7 mouse cellular contexts compared by ENCODE assay signal in the genomic region with DNA sequence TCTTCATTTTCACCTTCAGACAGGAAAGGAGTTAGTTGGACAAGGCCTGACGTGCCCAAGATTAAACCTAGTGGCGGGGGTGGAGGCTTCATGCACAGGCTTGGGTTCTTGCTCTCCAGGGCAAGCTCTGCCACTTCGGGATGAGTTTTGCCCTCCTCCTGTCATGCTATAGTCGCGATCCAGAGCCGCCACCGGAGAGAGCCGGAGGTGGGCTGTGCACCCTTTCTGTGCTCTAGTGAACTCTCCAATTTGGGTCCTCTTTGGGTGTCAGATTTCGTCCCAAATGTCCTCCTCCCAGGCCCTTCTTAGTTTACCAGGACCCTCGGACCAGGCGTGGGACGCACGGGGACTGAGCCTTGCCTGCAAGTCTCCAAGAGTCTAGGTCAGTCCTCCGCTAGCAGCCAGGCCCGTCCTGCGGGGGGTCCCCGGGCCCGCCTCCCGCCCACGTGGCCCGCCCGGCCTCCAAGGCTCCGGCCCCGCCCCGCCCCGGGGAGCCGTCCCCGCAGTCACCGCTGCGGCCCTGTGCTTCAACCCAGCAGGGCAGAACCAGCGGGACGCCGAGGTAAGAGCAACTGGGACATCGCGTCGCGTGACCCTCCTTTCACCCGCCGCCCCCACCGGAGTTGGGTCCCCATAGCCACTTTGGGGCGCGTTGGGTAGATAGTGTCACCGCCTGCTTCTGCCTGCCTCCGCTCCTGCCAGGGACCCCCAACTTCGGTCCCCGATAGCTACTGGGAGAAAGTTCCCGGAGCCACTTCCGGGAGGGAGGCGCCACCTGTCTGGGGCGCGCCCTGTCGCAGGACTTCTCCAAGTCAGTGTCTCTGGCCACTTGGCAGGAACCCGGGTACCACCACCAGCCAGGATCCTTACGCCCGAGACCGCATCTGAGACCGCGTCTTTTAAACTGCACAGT. TPM values are rescaled to one million over a fixed set of nuclear protein-coding genes. Genes with fewer than 3 reads are reported as not detected.
A peak's percentile ranks its signal among the peaks of the same experiment; 100 is the strongest.
DNase-seq lines count a peak whose midpoint lies in the region; ATAC-seq and TF ChIP-seq lines count a peak whose summit lies in the region.

A gene (plus strand): TSS at position 538 of the 913 bp plus-strand sequence.

- no peaks in the 10 kb centered on the region for H3K4me1 ChIP-seq in MEL (ENCODE audit: control insufficient read depth in 1 of 2, insufficient read depth in 2 of 2, low read length in 2 of 2)
- H3K4me1 ChIP-seq in bone marrow macrophage, adult 2 months (ENCODE audit: control insufficient read depth, insufficient read depth, low read length), result no peaks in the 10 kb centered on the region; the same call in 1 of the 2 replicates
- H3K4me1 ChIP-seq in hindbrain, embryonic 16.5 days (ENCODE audit: control insufficient read depth, insufficient read depth, low read depth, low read length), result peaks cover 10% of the 10 kb centered on the region
- H3K4me1 ChIP-seq in stomach, embryonic 15.5 days, result no peaks in the 10 kb centered on the region

- H3K79me2 ChIP-seq in MEL (ENCODE audit: control insufficient read depth, insufficient read depth, low read length, poor library complexity), result no peaks in the 10 kb centered on the region

- TF ChIP-seq RAD21 in MEL (IDR thresholded peaks at IDR 0.05; ENCODE audit: low read depth, low read length), result no peak

- no peaks in the 10 kb centered on the region for H3K36me3 ChIP-seq in MEL (ENCODE audit: control insufficient read depth in 1 of 2, insufficient read depth in 2 of 2, low read length in 2 of 2)
- no peaks in the 10 kb centered on the region for H3K36me3 ChIP-seq in hindbrain, embryonic 16.5 days (ENCODE audit: control insufficient read depth, insufficient read depth, low read length)
- H3K36me3 ChIP-seq in stomach, embryonic 15.5 days, result no peaks in the 10 kb centered on the region

- no peak for TF ChIP-seq CTCF in MEL (IDR thresholded peaks at IDR 0.05 in 2 of 3, conservative IDR thresholded peaks at IDR 0.05 in 1 of 3; ENCODE audit: control insufficient read depth in 1 of 3, insufficient read depth in 1 of 3, low read depth in 2 of 3, low read length in 3 of 3, poor library complexity in 1 of 3, severe bottlenecking in 1 of 3)
- TF ChIP-seq CTCF in bone marrow macrophage, adult 2 months (IDR thresholded peaks at IDR 0.05; ENCODE audit: low read depth, low read length), result no peak

- peak; percentile 87 for ATAC-seq in hindbrain, embryonic 16.5 days
- peak; percentile 87 for ATAC-seq in stomach, embryonic 15.5 days (ENCODE audit: insufficient read depth, low FRiP score, low read depth)

- peaks cover 0 to 2% of the 10 kb centered on the region in 2 experiments; a peak in 1 of 4 replicates for H3K27me3 ChIP-seq in MEL (ENCODE audit: control insufficient read depth in 1 of 2, insufficient read depth in 2 of 2, low read length in 2 of 2)
- H3K27me3 ChIP-seq in hindbrain, embryonic 16.5 days (replicated peaks; ENCODE audit: control insufficient read depth, insufficient read depth, low read length), result peaks cover 19% of the 10 kb centered on the region
- 0 out of 2 replicates have a peak, but pooled peaks cover 5% of the 10 kb centered on the region for H3K27me3 ChIP-seq in stomach, embryonic 15.5 days (replicated peaks)

- no peak within 1 kb of the TSS for H3K27ac ChIP-seq in MEL (ENCODE audit: control insufficient read depth, low read depth, low read length)
- H3K27ac ChIP-seq in bone marrow macrophage, adult 2 months (ENCODE audit: insufficient read depth, low read depth, low read length), result no peak within 1 kb of the TSS
- H3K27ac ChIP-seq in hindbrain, embryonic 16.5 days (ENCODE audit: low read depth, low read length), result no peak within 1 kb of the TSS
- H3K27ac ChIP-seq in stomach, embryonic 15.5 days, result 0 out of 2 replicates have a peak within 1 kb of the TSS, but pooled peaks have one; percentile 6

- H3K4me2 ChIP-seq in hindbrain, embryonic 16.5 days (ENCODE audit: low read length), result peak within 1 kb of the TSS; percentile 100
- peak within 1 kb of the TSS; percentile 93 for H3K4me2 ChIP-seq in stomach, embryonic 15.5 days

- no peak for TF ChIP-seq EP300 in MEL (IDR thresholded peaks at IDR 0.05; ENCODE audit: low read depth in 1 of 2, low read length in 2 of 2)

- 1% methylated on average over 57 of the region's 58 CpGs for WGBS in hindbrain, embryonic 16.5 days
- under 1% methylated on average over 58 of the region's 58 CpGs for WGBS in stomach, embryonic 15.5 days

- DNase-seq in MEL (ENCODE audit: low read depth, low spot score), result peak; percentile 34
- DNase-seq in gastrocnemius, postnatal 10 days, result peak; percentile 78
- peak; percentile 43 for DNase-seq in left cerebral cortex, postnatal 4 days
- DNase-seq in mesoderm, embryonic 11.5 days (ENCODE audit: low read depth, low spot score), result peak; percentile 39

- peak within 1 kb of the TSS; percentile 5 to 48; a peak in 3 of 4 replicates for H3K4me3 ChIP-seq in MEL (ENCODE audit: control insufficient read depth in 1 of 2, insufficient read depth in 1 of 2, low read depth in 2 of 2, low read length in 2 of 2)
- peak within 1 kb of the TSS; percentile 53 for H3K4me3 ChIP-seq in bone marrow macrophage, adult 2 months (ENCODE audit: insufficient read depth, low read length)
- peak within 1 kb of the TSS; percentile 57 for H3K4me3 ChIP-seq in hindbrain, embryonic 16.5 days (ENCODE audit: low read length)
- peak within 1 kb of the TSS; percentile 60 for H3K4me3 ChIP-seq in stomach, embryonic 15.5 days (replicated peaks)

- H3K9ac ChIP-seq in MEL (ENCODE audit: control insufficient read depth, low read depth, low read length, poor library complexity, severe bottlenecking), result peak within 1 kb of the TSS; percentile 49; the same call in 1 of the 2 replicates
- H3K9ac ChIP-seq in hindbrain, embryonic 16.5 days (ENCODE audit: low read depth, low read length), result peak within 1 kb of the TSS; percentile 61
- H3K9ac ChIP-seq in stomach, embryonic 15.5 days, result peak within 1 kb of the TSS; percentile 37; the same call in 1 of the 2 replicates

- no peak for TF ChIP-seq POLR2A in MEL (IDR thresholded peaks at IDR 0.05; ENCODE audit: control insufficient read depth in 1 of 2, insufficient read depth in 1 of 2, low read depth in 1 of 2, low read length in 2 of 2, poor library complexity in 1 of 2)
- no peak for TF ChIP-seq POLR2A in bone marrow macrophage, adult 2 months (IDR thresholded peaks at IDR 0.05; ENCODE audit: borderline replicate concordance, low read depth, low read length)

- intact Hi-C loops in left cerebral cortex, postnatal 4 days (cut with DNase I), result loop anchor here (5.0 kb wide), 1 partner anchor 63 kb away; no protein-coding TSS in a partner anchor

- no peaks in the 10 kb centered on the region for H3K9me3 ChIP-seq in MEL (replicated peaks; ENCODE audit: insufficient read depth, low read length)
- H3K9me3 ChIP-seq in hindbrain, embryonic 16.5 days (ENCODE audit: control insufficient read depth, low read length), result no peaks in the 10 kb centered on the region
- no peaks in the 10 kb centered on the region for H3K9me3 ChIP-seq in stomach, embryonic 15.5 days

TF ChIP-seq in MEL, 35 proteins besides CTCF, POLR2A, EP300 and RAD21:
- TF ChIP-seq POLR2AphosphoS5 (IDR thresholded peaks at IDR 0.05; ENCODE audit: borderline replicate concordance, low read depth, low read length) (no peak), ELF1 (IDR thresholded peaks at IDR 0.05; ENCODE audit: low read depth, low read length) (no peak), HCFC1 (IDR thresholded peaks at IDR 0.05; ENCODE audit: low read depth, low read length) (no peak), TAL1 (IDR thresholded peaks at IDR 0.05; ENCODE audit: low read length) (no peak), ZKSCAN1 (IDR thresholded peaks at IDR 0.05; ENCODE audit: low read depth, low read length) (no peak), USF2 (IDR thresholded peaks at IDR 0.05; ENCODE audit: borderline replicate concordance in 1 of 2, insufficient read depth in 1 of 2, low read depth in 1 of 2, low read length in 2 of 2) (no peak), USF1 (IDR thresholded peaks at IDR 0.05; ENCODE audit: low read depth, low read length) (peak; percentile 56; the same call in 1 of the 2 replicates), CHD2 (IDR thresholded peaks at IDR 0.05; ENCODE audit: low read length) (no peak), MXI1 (IDR thresholded peaks at IDR 0.05; ENCODE audit: low read depth, low read length) (no peak)

RNA-seq across cellular contexts. Expression of the gene that starts here (rescaled TPM):
- 1.3 and 2.1 TPM in 2 replicates for total RNA-seq in MEL (2012; rRNA removed)
- 1 to 10 TPM in 1 of 2 experiments, not detected in 1; 2.7 TPM for polyA plus RNA-seq in MEL (2012; ENCODE audit: insufficient read depth in 1 of 2, insufficient read length in 2 of 2, low read depth in 1 of 2, low replicate concordance in 2 of 2, missing spikeins in 1 of 2)
- polyA plus RNA-seq in bone marrow macrophage, adult 2 months (2012; ENCODE audit: insufficient read depth, insufficient read length, missing spikeins), result 10.2 and 10.3 TPM in 2 replicates
- 10 to 100 TPM; 15.6 to 18.1 TPM for total RNA-seq in gastrocnemius, postnatal 10 days (2021)
- 16.0 and 18.4 TPM in 2 replicates for polyA plus RNA-seq in hindbrain, embryonic 16.5 days (2015; fragmentation: Nextera tagmentation; extraction: Ambion mirVana)
- 10 to 100 TPM; 20.1 to 20.9 TPM for total RNA-seq in left cerebral cortex, postnatal 4 days (2021)
- polyA plus RNA-seq in stomach, embryonic 15.5 days (2015; fragmentation: Nextera tagmentation; extraction: Ambion mirVana), result 15.2 and 16.1 TPM in 2 replicates
